Mouse (Mus musculus): Measurements from ENCODE around the gene Osgep. TPM values are rescaled to one million over a fixed set of nuclear protein-coding genes. Genes with fewer than 3 reads are reported as not detected.

Osgep gene
- total and polyA plus RNA-seq, 2 experiments from 2014 or later, result 93.3 to 106 TPM

DNA sequence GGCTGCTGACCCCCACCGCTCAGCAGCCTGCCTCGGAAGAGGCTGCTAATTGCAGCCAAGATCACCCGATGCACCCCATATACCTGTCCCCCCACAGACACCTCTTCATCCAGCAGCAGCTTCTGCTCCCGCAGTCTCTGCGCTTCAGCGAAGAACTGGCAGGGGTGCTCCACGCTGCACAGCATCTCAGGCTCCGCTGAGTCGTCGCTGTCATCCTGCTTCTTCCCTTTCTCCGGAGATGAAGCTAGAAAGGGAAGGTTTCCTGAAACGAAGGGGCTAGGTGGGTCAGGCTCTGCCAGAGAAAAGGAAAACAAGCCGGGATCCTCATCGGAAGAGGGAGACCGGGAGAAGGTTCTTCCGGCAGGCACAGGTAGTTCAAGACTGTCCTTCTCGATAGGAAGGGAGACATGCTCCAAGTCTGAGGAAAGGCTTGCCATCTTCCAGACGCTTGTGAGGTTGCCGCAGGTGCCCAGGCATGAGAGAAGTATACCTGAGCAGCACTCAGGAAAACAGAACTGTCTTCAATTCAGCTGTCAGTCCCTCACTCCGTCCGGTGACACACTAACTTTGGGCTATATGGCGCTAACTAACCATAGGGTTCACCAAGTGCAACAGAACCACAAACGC, 27.8 kb downstream of the Osgep start:
- TF ChIP-seq EP300 (IDR thresholded peaks at IDR 0.05; ENCODE audit: low read depth) (no peak), CTCF (IDR thresholded peaks at IDR 0.05; ENCODE audit: low read depth) (no peak)
- H3K36me3 ChIP-seq (replicated peaks; ENCODE audit: control insufficient read depth, insufficient read depth, low read length), result no peaks in the 10 kb centered on the region
- no peaks in the 10 kb centered on the region for H3K4me1 ChIP-seq (ENCODE audit: control insufficient read depth, insufficient read depth)
- peak overlapping the region; percentile 70 for H3K4me2 ChIP-seq (ENCODE audit: low read depth, low read length)
- H3K9ac ChIP-seq (replicated peaks; ENCODE audit: low read depth, low read length), result peak overlapping the region; percentile 23; the same call in 1 of the 2 replicates
- H3K9me3 ChIP-seq (replicated peaks; ENCODE audit: control insufficient read depth, low read length), result no peaks in the 10 kb centered on the region
- DNase-seq (ENCODE audit: low spot score), result no peak
- no peaks in the 10 kb centered on the region for H3K27me3 ChIP-seq (ENCODE audit: control insufficient read depth, insufficient read depth, low read length)
- ATAC-seq (ENCODE audit: insufficient read depth, low read depth), result no peak
- WGBS, result 14% methylated on average over 23 of the region's 23 CpGs
- H3K4me3 ChIP-seq (ENCODE audit: low read depth, low read length), result peak overlapping the region; percentile 39
- no peak overlapping the region for H3K27ac ChIP-seq (ENCODE audit: low read depth)

DNA sequence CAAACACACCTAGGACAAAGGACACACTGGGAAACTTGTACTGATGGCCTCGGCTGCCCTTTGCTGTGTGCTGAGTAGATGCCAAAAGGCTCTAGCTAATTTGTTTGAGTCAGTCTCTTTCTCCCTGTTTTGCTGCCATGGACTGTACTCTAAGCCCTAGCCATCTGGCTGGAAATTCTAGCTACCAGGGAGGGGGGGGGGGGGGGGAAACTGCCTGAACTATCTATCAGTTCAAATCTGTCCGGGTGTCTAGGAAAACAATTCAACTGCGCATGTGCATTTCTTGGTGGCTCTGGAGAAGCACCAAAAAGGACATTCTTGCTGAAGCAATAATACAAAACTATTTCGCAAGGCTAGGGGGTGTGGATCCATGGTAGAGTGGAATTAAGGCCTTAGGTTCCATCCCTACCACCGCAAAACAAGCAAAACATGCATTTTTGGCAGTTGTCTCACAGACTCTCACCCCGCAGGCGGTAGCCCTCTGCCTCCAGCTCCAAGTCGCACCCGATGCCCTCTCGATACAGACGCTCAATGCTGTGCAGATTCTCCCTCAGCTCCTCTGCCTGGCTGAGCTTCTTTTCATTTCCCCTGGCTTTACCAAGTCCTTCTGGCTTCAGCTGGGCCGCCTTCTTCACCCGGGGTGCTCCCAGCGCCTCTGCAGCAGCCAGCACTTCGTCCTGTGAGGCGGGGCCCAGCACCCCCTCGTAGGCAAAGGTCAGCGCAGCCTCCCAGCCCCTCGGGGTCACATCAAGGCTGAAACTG, 28.5 kb downstream of the Osgep start:
- Histone ChIP-seq H3K27me3 (ENCODE audit: control insufficient read depth, insufficient read depth, low read length) (no peaks in the 10 kb centered on the region), H3K4me2 (ENCODE audit: low read depth, low read length) (peak overlapping the region; percentile 70), H3K27ac (ENCODE audit: low read depth) (no peak overlapping the region), H3K36me3 (replicated peaks; ENCODE audit: control insufficient read depth, insufficient read depth, low read length) (no peaks in the 10 kb centered on the region), H3K9ac (replicated peaks; ENCODE audit: low read depth, low read length) (peak overlapping the region; percentile 23; the same call in 1 of the 2 replicates), H3K4me3 (ENCODE audit: low read depth, low read length) (peak overlapping the region; percentile 39), H3K9me3 (replicated peaks; ENCODE audit: control insufficient read depth, low read length) (no peaks in the 10 kb centered on the region), H3K4me1 (ENCODE audit: control insufficient read depth, insufficient read depth) (no peaks in the 10 kb centered on the region)
- TF ChIP-seq EP300 (IDR thresholded peaks at IDR 0.05; ENCODE audit: low read depth), result no peak
- no peak for TF ChIP-seq CTCF (IDR thresholded peaks at IDR 0.05; ENCODE audit: low read depth)
- WGBS, result 21% methylated on average over 19 of the region's 19 CpGs
- DNase-seq (ENCODE audit: low spot score) (no peak), ATAC-seq (ENCODE audit: insufficient read depth, low read depth) (no peak)

DNA sequence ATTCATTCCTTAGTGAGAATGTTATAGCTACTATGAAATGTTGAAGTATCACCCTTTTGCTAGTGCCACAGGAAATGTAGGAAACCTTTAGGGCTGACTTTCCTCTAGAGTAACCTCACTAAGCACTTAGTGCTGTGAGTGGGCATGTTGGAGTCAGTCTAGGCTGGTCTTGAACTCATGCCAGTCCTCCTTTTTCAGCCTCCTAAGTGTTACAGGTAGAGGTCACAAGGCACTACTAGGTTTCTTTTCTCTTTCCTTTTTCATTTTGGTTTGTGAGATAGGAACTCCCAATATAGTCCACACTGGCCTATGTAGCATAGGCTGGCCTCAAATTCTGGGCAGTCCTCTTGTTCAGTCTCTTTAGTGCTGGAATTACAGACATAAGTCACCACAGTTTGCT, 29.3 kb downstream of the Osgep start:
- ATAC-seq (ENCODE audit: insufficient read depth, low read depth) (no peak), DNase-seq (ENCODE audit: low spot score) (no peak)
- Histone ChIP-seq H3K9ac (replicated peaks; ENCODE audit: low read depth, low read length) (no peak overlapping the region), H3K4me1 (ENCODE audit: control insufficient read depth, insufficient read depth) (no peaks in the 10 kb centered on the region), H3K4me2 (ENCODE audit: low read depth, low read length) (no peak overlapping the region), H3K27me3 (ENCODE audit: control insufficient read depth, insufficient read depth, low read length) (no peaks in the 10 kb centered on the region), H3K27ac (ENCODE audit: low read depth) (no peak overlapping the region), H3K36me3 (replicated peaks; ENCODE audit: control insufficient read depth, insufficient read depth, low read length) (no peaks in the 10 kb centered on the region), H3K4me3 (ENCODE audit: low read depth, low read length) (no peak overlapping the region), H3K9me3 (replicated peaks; ENCODE audit: control insufficient read depth, low read length) (no peaks in the 10 kb centered on the region)
- TF ChIP-seq EP300 (IDR thresholded peaks at IDR 0.05; ENCODE audit: low read depth) (no peak), CTCF (IDR thresholded peaks at IDR 0.05; ENCODE audit: low read depth) (no peak)

DNA sequence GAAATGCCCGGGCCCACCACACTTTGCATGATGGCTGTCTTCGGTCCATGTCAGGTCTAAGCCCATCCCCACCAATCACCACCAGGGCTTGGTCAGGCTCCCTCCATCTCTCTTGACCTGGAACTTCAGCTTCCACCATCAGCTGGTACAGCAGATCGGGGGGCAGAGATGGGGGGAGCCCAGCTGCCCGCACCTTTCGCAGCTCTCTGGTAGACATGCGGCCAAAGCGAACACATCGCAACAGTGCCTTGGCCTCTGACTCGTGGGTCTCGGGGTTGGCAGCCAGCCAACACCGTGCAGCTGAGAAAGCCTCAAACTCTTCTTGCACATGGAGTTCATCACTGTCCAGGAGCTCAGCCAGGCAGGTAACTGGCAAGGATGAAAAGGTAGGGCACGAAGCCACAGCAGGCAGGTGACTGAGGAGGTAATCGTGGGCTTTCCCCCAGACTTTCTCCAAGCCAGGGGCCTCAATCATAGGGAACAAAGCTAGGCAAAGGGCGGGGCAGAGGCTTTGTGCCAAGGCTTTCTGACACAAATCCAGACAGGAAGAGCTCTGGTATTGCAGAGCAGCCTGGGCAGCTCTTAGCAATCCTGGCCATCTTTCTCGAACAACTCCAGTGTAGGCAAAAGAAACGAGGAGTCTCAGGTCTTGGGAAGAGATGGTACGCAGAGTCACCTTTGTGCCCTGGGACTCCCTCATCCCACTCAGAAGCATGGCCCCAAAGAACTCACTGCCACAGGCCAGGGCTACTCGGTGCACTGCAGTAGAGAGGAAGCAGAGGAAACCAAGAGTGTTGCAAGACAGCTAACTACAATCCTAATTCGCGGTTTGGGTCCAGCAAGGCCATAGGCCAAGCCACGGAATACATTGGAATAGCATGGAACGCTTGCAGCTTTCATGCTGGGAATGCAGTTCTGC, 31.9 kb downstream of the Osgep start:
- Histone ChIP-seq H3K9me3 (replicated peaks; ENCODE audit: control insufficient read depth, low read length) (no peaks in the 10 kb centered on the region), H3K4me1 (ENCODE audit: control insufficient read depth, insufficient read depth) (no peaks in the 10 kb centered on the region), H3K4me2 (ENCODE audit: low read depth, low read length) (no peak overlapping the region), H3K27me3 (ENCODE audit: control insufficient read depth, insufficient read depth, low read length) (no peaks in the 10 kb centered on the region), H3K36me3 (replicated peaks; ENCODE audit: control insufficient read depth, insufficient read depth, low read length) (no peaks in the 10 kb centered on the region), H3K9ac (replicated peaks; ENCODE audit: low read depth, low read length) (no peak overlapping the region), H3K27ac (ENCODE audit: low read depth) (no peak overlapping the region), H3K4me3 (ENCODE audit: low read depth, low read length) (no peak overlapping the region)
- WGBS, result 67% methylated on average over 22 of the region's 22 CpGs
- DNase-seq (ENCODE audit: low spot score), result no peak
- no peak for TF ChIP-seq CTCF (IDR thresholded peaks at IDR 0.05; ENCODE audit: low read depth)
- no peak for TF ChIP-seq EP300 (IDR thresholded peaks at IDR 0.05; ENCODE audit: low read depth)
- no peak for ATAC-seq (ENCODE audit: insufficient read depth, low read depth)

DNA sequence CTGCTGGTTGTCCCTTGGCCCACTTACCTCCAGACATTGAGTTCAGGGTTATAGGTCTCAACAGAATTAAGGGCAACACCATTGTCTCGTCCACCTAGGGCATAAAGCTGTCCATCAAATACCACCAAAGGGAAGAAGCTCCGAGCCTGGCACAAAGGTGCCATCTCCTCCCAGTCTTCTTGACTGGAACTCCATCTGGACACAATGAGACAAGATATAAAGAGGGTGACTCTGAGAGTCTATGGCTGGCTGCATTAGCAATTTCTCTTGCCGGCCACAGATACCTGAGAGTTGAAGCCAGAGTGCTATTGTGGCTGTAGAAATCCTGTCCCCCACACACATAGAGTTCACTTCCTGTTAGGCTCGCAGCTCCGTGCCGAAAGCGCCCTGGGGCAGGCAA, 32.6 kb downstream of the Osgep start:
- H3K9me3 ChIP-seq (replicated peaks; ENCODE audit: control insufficient read depth, low read length), result no peaks in the 10 kb centered on the region
- no peaks in the 10 kb centered on the region for H3K4me1 ChIP-seq (ENCODE audit: control insufficient read depth, insufficient read depth)
- ATAC-seq (ENCODE audit: insufficient read depth, low read depth) (no peak), DNase-seq (ENCODE audit: low spot score) (no peak)
- H3K27ac ChIP-seq (ENCODE audit: low read depth), result no peak overlapping the region
- 81% methylated on average over 7 of the region's 7 CpGs for WGBS
- H3K36me3 ChIP-seq (replicated peaks; ENCODE audit: control insufficient read depth, insufficient read depth, low read length), result no peaks in the 10 kb centered on the region
- H3K9ac ChIP-seq (replicated peaks; ENCODE audit: low read depth, low read length), result no peak overlapping the region
- no peaks in the 10 kb centered on the region for H3K27me3 ChIP-seq (ENCODE audit: control insufficient read depth, insufficient read depth, low read length)
- H3K4me3 ChIP-seq (ENCODE audit: low read depth, low read length), result no peak overlapping the region
- no peak overlapping the region for H3K4me2 ChIP-seq (ENCODE audit: low read depth, low read length)
- TF ChIP-seq EP300 (IDR thresholded peaks at IDR 0.05; ENCODE audit: low read depth), result no peak

Data from heart, postnatal 0 days (tissue).